In the genomic region with DNA sequence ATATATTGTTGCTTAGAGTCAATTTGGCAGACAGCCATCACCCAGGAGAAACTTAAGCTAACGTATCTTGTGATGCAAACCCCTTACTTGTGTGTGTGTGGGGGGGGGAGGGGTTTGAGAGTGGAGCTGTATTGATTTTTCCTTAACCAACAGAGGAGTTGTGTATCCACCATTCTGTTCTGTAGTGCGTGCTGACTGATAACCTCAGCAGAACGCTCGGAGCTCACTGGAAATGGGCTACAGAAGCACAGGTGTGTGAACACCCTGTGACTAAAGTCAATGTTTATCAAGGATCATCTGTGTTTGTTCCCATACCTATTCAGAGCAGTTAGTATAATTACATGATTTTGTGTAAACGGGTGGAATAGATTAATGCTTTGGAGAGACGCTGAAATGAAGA, we compare ENCODE assay signal across 22 mouse cellular contexts.
"Had no signal": no experiment of that assay in that cellular context is flagged by ENCODE, and none has a peak within 500 bp of the region (broad histone marks: within the 10 kb centered on the region; RNA-seq: fewer than 3 reads in every experiment).

No protein-coding gene starts in this region.

- H3K36me3 ChIP-seq: heart, embryonic 10.5 days; heart, embryonic 12.5 days; hindbrain, embryonic 13.5 days; hindbrain, embryonic 15.5 days; limb, embryonic 10.5 days; limb, embryonic 12.5 days had no signal

- H3K9ac ChIP-seq: heart, embryonic 12.5 days; hindbrain, embryonic 13.5 days; hindbrain, embryonic 15.5 days; limb, embryonic 12.5 days had no signal

- H3K4me1 ChIP-seq: limb, embryonic 10.5 days; limb, embryonic 12.5 days had no signal

- H3K9me3 ChIP-seq: heart, embryonic 10.5 days; heart, embryonic 12.5 days; hindbrain, embryonic 13.5 days; hindbrain, embryonic 15.5 days; limb, embryonic 10.5 days; limb, embryonic 12.5 days had no signal

- ATAC-seq: hindbrain, postnatal 0 days had no signal

- H3K27ac ChIP-seq: gastrocnemius, adult 2 months; heart, embryonic 10.5 days; hindbrain, embryonic 13.5 days; hindbrain, embryonic 15.5 days; hindbrain, postnatal 0 days; layer of hippocampus, adult 2 months; left cerebral cortex, adult 2 months; limb, embryonic 10.5 days; limb, embryonic 12.5 days had no signal

- H3K4me3 ChIP-seq: gastrocnemius, adult 2 months; heart, embryonic 10.5 days; heart, embryonic 12.5 days; hindbrain, embryonic 13.5 days; hindbrain, embryonic 15.5 days; layer of hippocampus, adult 2 months; left cerebral cortex, adult 2 months; limb, embryonic 10.5 days; limb, embryonic 12.5 days had no signal

- H3K4me2 ChIP-seq: heart, embryonic 12.5 days; hindbrain, embryonic 13.5 days; hindbrain, embryonic 15.5 days; limb, embryonic 12.5 days; liver, embryonic 11.5 days had no signal

- H3K27me3 ChIP-seq: heart, embryonic 12.5 days; hindbrain, embryonic 13.5 days; hindbrain, embryonic 15.5 days; limb, embryonic 12.5 days had no signal

- DNase-seq: gastrocnemius, adult 2 months; gastrocnemius, postnatal 10 days; gastrocnemius, postnatal 25 days; heart, adult 18-20 months; heart, postnatal 10 days; heart, postnatal 36 days; kidney, adult 18-20 months; kidney, adult 8-10 months; kidney, postnatal 10 days; kidney, postnatal 25 days; kidney, postnatal 4 days; liver had no signal
